Mouse (Mus musculus) myocyte (in vitro differentiated cells): ENCODE measurements around the gene Tmem229a. TPM values are rescaled to one million over a fixed set of nuclear protein-coding genes. Genes with fewer than 3 reads are reported as not detected.

ENCODE experiments used
- H3K27me3 ChIP-seq: one replicate; pipeline ENCODE4 v1.6.1; 2011; ENCODE audit not compliant: control insufficient read depth, insufficient read depth, insufficient read length
- H3K36me3 ChIP-seq: one replicate; pipeline ENCODE4 v1.6.1; 2011; ENCODE audit not compliant: control insufficient read depth, insufficient read depth
- H3K4me2 ChIP-seq: one replicate; pipeline ENCODE4 v1.6.1; 2011; ENCODE audit warnings: low read depth, control low read depth
- H3K4me3 ChIP-seq: one replicate; pipeline ENCODE4 v1.5.1; 2011; ENCODE audit warnings: mild to moderate bottlenecking, control low read depth, moderate library complexity
- H3K79me2 ChIP-seq: one replicate; pipeline ENCODE4 v1.6.1; 2011; ENCODE audit not compliant: control insufficient read depth, insufficient read depth
- H3ac ChIP-seq: one replicate; pipeline ENCODE4 v1.6.1; 2011; ENCODE audit not compliant: control insufficient read depth, insufficient read length
- CEBPB ChIP-seq: IDR thresholded peaks from 2 replicates; pipeline ENCODE4 v1.6.1; 2011; ENCODE audit warnings: mild to moderate bottlenecking, moderate library complexity; ENCODE audit not compliant: poor library complexity, insufficient read depth, severe bottlenecking
- E2F4 ChIP-seq: IDR thresholded peaks from one replicate; pipeline ENCODE4 v1.6.1; 2011; ENCODE audit warnings: mild to moderate bottlenecking, control low read depth, moderate library complexity; ENCODE audit not compliant: insufficient read depth
- MAX ChIP-seq: IDR thresholded peaks from one replicate; pipeline ENCODE4 v1.6.1; 2011; ENCODE audit warnings: low read depth, mild to moderate bottlenecking, control low read depth
- MYOD1 ChIP-seq, 3 experiments: IDR thresholded peaks; one replicate each; pipeline ENCODE4 v1.6.1; 2011; ENCODE audit warnings: control low read depth in 2 of 3, low read depth in 2 of 3, mild to moderate bottlenecking in 2 of 3, moderate library complexity in 1 of 3; ENCODE audit not compliant: insufficient read length in 2 of 3, control insufficient read depth in 1 of 3
- MYOG ChIP-seq, 3 experiments: IDR thresholded peaks; one replicate each; pipeline ENCODE4 v1.6.1; 2011; ENCODE audit warnings: control low read depth in 2 of 3, low read depth in 2 of 3, mild to moderate bottlenecking in 2 of 3; ENCODE audit not compliant: insufficient read length in 2 of 3, control insufficient read depth in 1 of 3, insufficient read depth in 1 of 3
- POLR2A ChIP-seq: IDR thresholded peaks from one replicate; pipeline ENCODE4 v1.6.1; 2011; ENCODE audit warnings: low read depth, mild to moderate bottlenecking, control low read depth, moderate library complexity; ENCODE audit not compliant: insufficient read length
- POLR2AphosphoS2 ChIP-seq: IDR thresholded peaks from one replicate; pipeline ENCODE4 v1.6.1; 2011; ENCODE audit warnings: low read depth, control low read depth; ENCODE audit not compliant: insufficient read length
- REST ChIP-seq: IDR thresholded peaks from one replicate; pipeline ENCODE4 v1.6.1; 2011; ENCODE audit warnings: mild to moderate bottlenecking, control low read depth, moderate library complexity; ENCODE audit not compliant: insufficient read depth, insufficient read length
- SRF ChIP-seq: IDR thresholded peaks from one replicate; pipeline ENCODE4 v1.6.1; 2011; ENCODE audit warnings: low read depth; ENCODE audit not compliant: control insufficient read depth, insufficient read length
- TCF12 ChIP-seq: IDR thresholded peaks from one replicate; pipeline ENCODE4 v1.6.1; 2011; ENCODE audit warnings: mild to moderate bottlenecking, control low read depth; ENCODE audit not compliant: poor library complexity, insufficient read depth, severe bottlenecking
- TCF3 ChIP-seq: IDR thresholded peaks from one replicate; pipeline ENCODE4 v1.6.1; 2011; ENCODE audit warnings: low read depth, control low read depth; ENCODE audit not compliant: insufficient read length
- USF1 ChIP-seq: IDR thresholded peaks from one replicate; pipeline ENCODE4 v1.6.1; 2011; ENCODE audit warnings: low read depth, mild to moderate bottlenecking, control low read depth, moderate library complexity
- polyA plus RNA-seq: library from polyadenylated mRNA; unstranded; fragments of >200 nt; fragmentation: generic; extraction: Trizol; gene quantifications from one replicate; pipeline ENCODE4 v1.2.1, GENCODE M21; 2012; ENCODE audit warnings: missing spikeins

Tmem229a gene
- polyA plus RNA-seq, 1 experiment = not detected

- Histone ChIP-seq H3K36me3 (no peaks in the 10 kb centered on the region), H3K27me3 (no peaks in the 10 kb centered on the region), H3K4me3 (no peak overlapping the region), H3K79me2 (no peaks in the 10 kb centered on the region), H3K4me2 (no peak overlapping the region), H3ac (no peak overlapping the region)
- TF ChIP-seq POLR2AphosphoS2 = no peak
- TF ChIP-seq REST = no peak
- TF ChIP-seq E2F4 = no peak
- TF ChIP-seq POLR2A = no peak
- TF ChIP-seq CEBPB = no peak
- TF ChIP-seq MAX = no peak
- no peak for TF ChIP-seq USF1
- no peak for TF ChIP-seq MYOD1 (IDR thresholded peaks at IDR 0.05; ENCODE audit: control insufficient read depth in 1 of 3, insufficient read length in 2 of 3, low read depth in 2 of 3)
- no peak for TF ChIP-seq TCF12
- no peak for TF ChIP-seq MYOG (IDR thresholded peaks at IDR 0.05; ENCODE audit: control insufficient read depth in 1 of 3, insufficient read depth in 1 of 3, insufficient read length in 2 of 3, low read depth in 2 of 3)
- TF ChIP-seq SRF = no peak
- no peak for TF ChIP-seq TCF3
Observed at GRCm38 (mm10) chr6:24955131-24955945, 759 bp downstream of the Tmem229a start.

- Histone ChIP-seq H3K36me3 (no peaks in the 10 kb centered on the region), H3K27me3 (no peaks in the 10 kb centered on the region), H3ac (no peak overlapping the region), H3K79me2 (no peaks in the 10 kb centered on the region), H3K4me3 (no peak overlapping the region), H3K4me2 (no peak overlapping the region)
- no peak for TF ChIP-seq REST
- no peak for TF ChIP-seq SRF
- TF ChIP-seq USF1 = no peak
- no peak for TF ChIP-seq TCF3
- no peak for TF ChIP-seq MAX
- no peak for TF ChIP-seq POLR2A
- TF ChIP-seq MYOD1 (IDR thresholded peaks at IDR 0.05; ENCODE audit: control insufficient read depth in 1 of 3, insufficient read length in 2 of 3, low read depth in 2 of 3) = no peak
- no peak for TF ChIP-seq POLR2AphosphoS2
- TF ChIP-seq E2F4 = no peak
- no peak for TF ChIP-seq TCF12
- no peak for TF ChIP-seq MYOG (IDR thresholded peaks at IDR 0.05; ENCODE audit: control insufficient read depth in 1 of 3, insufficient read depth in 1 of 3, insufficient read length in 2 of 3, low read depth in 2 of 3)
- TF ChIP-seq CEBPB = no peak
Observed at GRCm38 (mm10) chr6:24954126-24954525, 2.0 kb downstream of the Tmem229a start.

GRCm38 (mm10) chr6:24952341-24952740 lies 3.8 kb downstream of the Tmem229a start:
- Histone ChIP-seq H3K4me2 (no peak overlapping the region), H3K4me3 (no peak overlapping the region), H3K27me3 (no peaks in the 10 kb centered on the region), H3K36me3 (no peaks in the 10 kb centered on the region), H3ac (no peak overlapping the region), H3K79me2 (no peaks in the 10 kb centered on the region)
- TF ChIP-seq E2F4 (no peak), MYOG (IDR thresholded peaks at IDR 0.05; ENCODE audit: control insufficient read depth in 1 of 3, insufficient read depth in 1 of 3, insufficient read length in 2 of 3, low read depth in 2 of 3) (no peak), POLR2A (no peak), REST (no peak), MYOD1 (IDR thresholded peaks at IDR 0.05; ENCODE audit: control insufficient read depth in 1 of 3, insufficient read length in 2 of 3, low read depth in 2 of 3) (no peak), MAX (no peak), TCF3 (no peak), TCF12 (no peak)

GRCm38 (mm10) chr6:24950669-24951068 lies 5.4 kb downstream of the Tmem229a start:
- no peaks in the 10 kb centered on the region for H3K27me3 ChIP-seq
- no peak for TF ChIP-seq TCF12
- no peak for TF ChIP-seq USF1
- no peak for TF ChIP-seq E2F4
- no peak for TF ChIP-seq TCF3
- TF ChIP-seq SRF = no peak
- TF ChIP-seq REST = no peak
- TF ChIP-seq MYOG (IDR thresholded peaks at IDR 0.05; ENCODE audit: control insufficient read depth in 1 of 3, insufficient read depth in 1 of 3, insufficient read length in 2 of 3, low read depth in 2 of 3) = no peak
- TF ChIP-seq MAX = no peak
- no peak for TF ChIP-seq MYOD1 (IDR thresholded peaks at IDR 0.05; ENCODE audit: control insufficient read depth in 1 of 3, insufficient read length in 2 of 3, low read depth in 2 of 3)
- TF ChIP-seq POLR2AphosphoS2 = no peak
- H3K79me2 ChIP-seq = no peaks in the 10 kb centered on the region
- no peak overlapping the region for H3K4me2 ChIP-seq
- no peaks in the 10 kb centered on the region for H3K36me3 ChIP-seq
- H3ac ChIP-seq = no peak overlapping the region
- no peak overlapping the region for H3K4me3 ChIP-seq
